Mouse (Mus musculus) midbrain, embryonic 12.5 days (tissue): ENCODE measurements around the gene Dnmt1. TPM values are rescaled to one million over a fixed set of nuclear protein-coding genes. Genes with fewer than 3 reads are reported as not detected.
A peak's percentile ranks its signal among the peaks of the same experiment; 100 is the strongest.

Experiments used
- ATAC-seq: fragments of 200-750 bp; cut with Nextera tagmentation; 2 replicates; pipeline ENCODE4 v1.8.0; 2017; ENCODE audit warnings: low read depth, moderate TSS enrichment, moderate library complexity; ENCODE audit not compliant: low FRiP score
- H3K27ac ChIP-seq: fragments of 300-500 bp; sonication (generic); replicated peaks from 2 replicates; pipeline ENCODE4 v1.5.1; 2016; ENCODE audit warnings: mild to moderate bottlenecking
- H3K27me3 ChIP-seq: fragments of 300-500 bp; sonication (generic); 2 replicates; pipeline ENCODE4 v1.6.1; 2016; ENCODE audit warnings: mild to moderate bottlenecking
- H3K36me3 ChIP-seq: fragments of 300-500 bp; sonication (generic); 2 replicates; pipeline ENCODE4 v1.6.1; 2016
- H3K4me1 ChIP-seq: fragments of 300-500 bp; sonication (generic); 2 replicates; pipeline ENCODE4 v1.6.1; 2016
- H3K4me2 ChIP-seq: fragments of 300-500 bp; sonication (generic); replicated peaks from 2 replicates; pipeline ENCODE4 v1.6.1; 2016; ENCODE audit warnings: mild to moderate bottlenecking, moderate library complexity
- H3K4me3 ChIP-seq: fragments of 300-500 bp; sonication (generic); 2 replicates; pipeline ENCODE4 v1.5.1; 2016; ENCODE audit warnings: mild to moderate bottlenecking
- H3K9ac ChIP-seq: fragments of 300-500 bp; sonication (generic); replicated peaks from 2 replicates; pipeline ENCODE4 v1.6.1; 2016; ENCODE audit warnings: mild to moderate bottlenecking, moderate library complexity
- H3K9me3 ChIP-seq: fragments of 300-500 bp; sonication (generic); 2 replicates; pipeline ENCODE4 v1.6.1; 2016; ENCODE audit warnings: mild to moderate bottlenecking
- WGBS: fragments of 180-500 bp; shearing (Covaris S2); methylation state at CpG from one replicate; pipeline ENCODE4 v1.1.7; 2016; 5-methylcytosine and 5-hydroxymethylcytosine counted together
- polyA plus RNA-seq: library from polyadenylated mRNA; unstranded; fragments of >200 nt; fragmentation: Nextera tagmentation; extraction: Ambion mirVana; gene quantifications from 2 replicates; pipeline ENCODE4 v1.2.1, GENCODE M21; 2016

The Dnmt1 gene
- polyA plus RNA-seq, 1 experiment from 2014 or later, result 109 TPM

DNA sequence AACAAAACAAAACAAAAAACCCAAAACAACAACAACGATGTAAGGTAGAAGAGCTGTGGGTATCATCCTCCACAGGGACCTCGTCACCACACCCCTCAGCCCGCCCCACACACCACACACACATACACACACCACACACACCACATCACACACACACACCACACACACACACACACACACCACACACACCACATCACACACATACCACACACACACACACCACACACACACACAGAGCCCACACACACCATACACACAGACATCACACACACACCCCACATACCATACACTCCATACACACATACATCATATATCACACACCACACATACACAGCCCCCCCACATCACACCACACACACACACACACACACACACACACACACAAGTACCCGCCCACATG is 31.9 kb upstream of the Dnmt1 start:
- Histone ChIP-seq H3K27me3 (peaks cover 8% of the 10 kb centered on the region), H3K9me3 (no peaks in the 10 kb centered on the region), H3K4me2 (no peak overlapping the region), H3K9ac (no peak overlapping the region), H3K4me1 (peaks cover 6% of the 10 kb centered on the region; the same call in 1 of the 2 replicates), H3K27ac (no peak overlapping the region), H3K4me3 (no peak overlapping the region), H3K36me3 (no peaks in the 10 kb centered on the region)
- ATAC-seq, result no peak
- 97% methylated on average over 4 of the region's 4 CpGs for WGBS

DNA sequence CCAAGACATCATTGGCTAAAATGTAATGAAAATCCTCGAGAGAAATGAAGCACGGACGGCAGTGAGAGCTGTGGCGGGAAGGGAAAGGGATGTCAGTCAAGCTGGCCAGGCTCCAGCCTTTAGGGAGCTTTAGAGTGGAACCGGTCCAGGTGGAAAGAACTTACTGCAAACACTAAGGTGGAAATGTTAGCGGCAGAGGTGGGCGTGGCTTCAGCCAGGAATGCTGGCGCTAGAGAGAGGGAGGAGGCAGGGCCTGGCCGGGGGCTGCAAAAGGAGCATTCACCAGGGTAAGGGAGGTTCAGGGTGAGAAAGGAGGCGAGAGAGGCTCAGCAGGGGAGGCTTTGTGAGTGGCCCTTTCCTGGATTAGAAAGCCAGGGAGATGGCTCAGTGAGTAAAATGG is 31.2 kb upstream of the Dnmt1 start:
- peaks cover 6% of the 10 kb centered on the region; the same call in 1 of the 2 replicates for H3K4me1 ChIP-seq
- no peak overlapping the region for H3K4me3 ChIP-seq
- no peaks in the 10 kb centered on the region for H3K36me3 ChIP-seq
- 6% methylated on average over 10 of the region's 10 CpGs for WGBS
- H3K4me2 ChIP-seq, result peak overlapping the region; percentile 21; the same call in 1 of the 2 replicates
- H3K27me3 ChIP-seq, result peaks cover 8% of the 10 kb centered on the region
- H3K9ac ChIP-seq, result no peak overlapping the region
- no peak overlapping the region for H3K27ac ChIP-seq
- H3K9me3 ChIP-seq, result no peaks in the 10 kb centered on the region
- no peak for ATAC-seq

DNA sequence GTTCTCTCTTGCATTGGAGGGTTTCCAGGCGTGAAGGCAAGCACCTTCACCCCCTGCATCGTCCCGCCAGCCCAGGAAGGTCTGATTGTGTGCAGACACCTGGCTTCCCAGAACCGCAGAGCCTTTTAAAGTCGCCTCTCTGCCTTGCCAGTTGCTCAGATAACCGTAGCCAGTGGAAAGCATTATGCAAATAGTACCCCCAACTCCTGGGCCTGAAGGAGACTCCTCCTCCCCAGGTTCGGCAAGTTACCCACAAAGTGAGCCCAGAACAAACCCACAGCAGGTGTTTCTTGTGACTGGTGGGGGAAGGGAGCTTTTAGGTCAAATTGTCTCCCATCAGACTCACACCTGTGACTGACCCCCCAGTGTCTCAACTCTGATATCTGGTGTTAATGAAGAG is 28.3 kb upstream of the Dnmt1 start:
- whole genome bisulfite sequencing, result 18% methylated on average over 7 of the region's 7 CpGs
- Histone ChIP-seq H3K4me3 (no peak overlapping the region), H3K36me3 (no peaks in the 10 kb centered on the region), H3K27ac (no peak overlapping the region), H3K4me1 (peaks cover 6% of the 10 kb centered on the region; the same call in 1 of the 2 replicates), H3K4me2 (no peak overlapping the region), H3K27me3 (peaks cover 8% of the 10 kb centered on the region), H3K9me3 (no peaks in the 10 kb centered on the region), H3K9ac (no peak overlapping the region)
- no peak for ATAC-seq

DNA sequence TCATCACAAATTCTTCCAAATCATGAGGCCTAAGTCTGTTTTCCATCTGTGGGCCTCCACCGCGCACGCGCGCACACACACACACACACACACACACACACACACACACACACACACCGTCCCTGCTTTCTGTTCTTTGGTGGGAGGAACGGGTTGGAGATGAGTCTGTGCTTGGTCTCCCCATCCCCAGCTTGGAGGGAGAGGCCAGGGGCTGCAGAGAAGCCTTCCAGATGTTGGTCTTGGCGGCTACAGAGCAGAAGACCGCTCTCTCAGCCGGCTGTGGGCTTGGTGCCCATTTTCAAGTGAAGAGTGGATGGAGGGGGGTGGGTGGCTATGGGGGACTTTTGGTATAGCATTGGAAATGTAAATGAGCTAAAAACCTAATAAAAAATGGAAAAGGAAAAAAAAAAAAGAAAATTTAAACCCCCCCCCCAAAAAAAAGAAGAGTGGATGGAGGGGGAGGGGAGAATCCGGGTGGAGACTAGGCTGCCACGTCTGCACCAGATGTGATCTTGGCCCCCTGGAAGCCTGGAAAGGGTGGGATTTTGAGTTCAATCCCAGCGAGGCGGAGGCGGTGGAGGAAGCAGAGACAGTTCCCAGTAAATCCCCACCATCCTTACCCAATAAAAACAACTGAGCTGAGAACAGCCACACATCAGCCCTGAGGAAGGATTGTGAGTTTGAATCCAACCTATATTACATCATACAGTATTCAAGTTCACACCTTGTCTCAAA is 27.4 kb upstream of the Dnmt1 start:
- 65% methylated on average over 15 of the region's 15 CpGs for WGBS
- H3K27ac ChIP-seq, result no peak overlapping the region
- H3K9ac ChIP-seq, result no peak overlapping the region; the same call in 1 of the 2 replicates
- H3K36me3 ChIP-seq, result no peaks in the 10 kb centered on the region
- no peaks in the 10 kb centered on the region for H3K9me3 ChIP-seq
- H3K4me3 ChIP-seq, result no peak overlapping the region
- no peak overlapping the region for H3K4me2 ChIP-seq
- peaks cover 6% of the 10 kb centered on the region; the same call in 1 of the 2 replicates for H3K4me1 ChIP-seq
- H3K27me3 ChIP-seq, result peaks cover 8% of the 10 kb centered on the region
- no peak for ATAC-seq

DNA sequence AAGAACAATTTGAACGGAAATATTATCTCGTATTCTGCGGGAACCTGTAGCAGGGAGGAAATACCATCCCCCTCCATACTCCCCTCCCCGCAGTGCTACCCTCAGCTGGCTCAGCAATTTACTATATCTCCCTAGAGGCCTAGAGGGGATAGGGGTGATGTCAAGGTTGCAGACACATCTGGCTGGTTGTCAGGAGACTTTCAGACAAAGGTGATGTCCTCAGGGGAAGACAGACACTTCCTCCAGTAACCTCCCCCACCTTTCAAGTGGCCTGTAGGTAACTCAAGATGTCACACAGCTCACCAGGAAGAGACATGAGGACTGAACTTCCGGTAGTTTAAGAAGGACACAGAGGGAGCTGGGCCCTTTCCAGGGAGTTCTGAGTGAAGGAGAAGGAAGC is 23.5 kb upstream of the Dnmt1 start:
- Histone ChIP-seq H3K4me2 (no peak overlapping the region), H3K27ac (no peak overlapping the region), H3K4me1 (no peaks in the 10 kb centered on the region), H3K4me3 (no peak overlapping the region), H3K9me3 (no peaks in the 10 kb centered on the region), H3K9ac (no peak overlapping the region), H3K36me3 (no peaks in the 10 kb centered on the region), H3K27me3 (peaks cover 3% of the 10 kb centered on the region)
- WGBS, result 77% methylated on average over 5 of the region's 5 CpGs
- no peak for ATAC-seq

DNA sequence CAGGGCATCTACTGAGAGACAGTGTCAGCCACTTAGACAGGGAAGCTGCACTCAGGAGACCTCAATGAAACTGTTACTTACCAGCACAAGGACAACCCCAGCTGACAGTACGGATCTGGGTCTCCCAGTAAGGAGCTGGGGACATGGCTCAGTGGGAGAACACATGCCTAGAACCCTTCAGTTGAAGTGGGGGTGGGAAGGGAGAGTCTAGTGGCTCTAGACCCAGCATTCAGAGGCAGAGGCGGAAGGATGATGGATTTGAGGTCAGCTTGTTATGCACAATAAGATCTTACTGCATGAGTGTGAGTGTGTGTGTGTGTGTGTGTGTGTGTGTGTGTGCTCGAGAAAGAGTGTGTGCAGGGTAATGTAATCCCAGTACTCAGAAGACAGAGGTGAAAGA is 22.5 kb upstream of the Dnmt1 start:
- H3K27ac ChIP-seq, result no peak overlapping the region
- no peak overlapping the region for H3K9ac ChIP-seq
- no peaks in the 10 kb centered on the region for H3K9me3 ChIP-seq
- H3K4me1 ChIP-seq, result no peaks in the 10 kb centered on the region
- H3K36me3 ChIP-seq, result no peaks in the 10 kb centered on the region
- ATAC-seq, result no peak
- 75% methylated on average over 3 of the region's 3 CpGs for WGBS
- H3K4me2 ChIP-seq, result no peak overlapping the region
- no peak overlapping the region for H3K4me3 ChIP-seq
- H3K27me3 ChIP-seq, result no peaks in the 10 kb centered on the region

DNA sequence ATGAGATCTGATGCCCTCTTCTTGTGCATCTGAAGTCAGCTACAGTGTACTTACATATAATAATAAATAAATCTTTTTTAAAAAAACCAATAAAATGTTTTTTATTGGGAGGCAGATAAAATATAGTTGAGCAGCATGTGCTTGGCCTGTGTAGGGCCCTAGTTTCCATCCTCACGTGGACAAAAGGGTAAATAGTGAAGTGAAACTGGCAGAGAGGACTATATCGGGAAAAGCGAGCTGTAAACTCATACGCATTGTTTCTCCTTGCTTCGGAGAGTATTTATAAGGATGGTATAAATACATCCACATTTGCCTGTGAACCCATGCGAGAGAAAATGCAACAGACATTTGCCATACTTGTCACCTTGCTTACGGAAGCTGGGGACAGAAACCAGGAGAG is 20.1 kb upstream of the Dnmt1 start:
- Histone ChIP-seq H3K4me1 (peaks cover 12% of the 10 kb centered on the region), H3K27me3 (peaks cover under 1% of the 10 kb centered on the region; the same call in 1 of the 2 replicates), H3K4me3 (no peak overlapping the region), H3K9ac (no peak overlapping the region), H3K9me3 (no peaks in the 10 kb centered on the region), H3K4me2 (no peak overlapping the region), H3K27ac (no peak overlapping the region), H3K36me3 (no peaks in the 10 kb centered on the region)
- 83% methylated on average over 7 of the region's 7 CpGs for whole genome bisulfite sequencing
- ATAC-seq, result no peak

DNA sequence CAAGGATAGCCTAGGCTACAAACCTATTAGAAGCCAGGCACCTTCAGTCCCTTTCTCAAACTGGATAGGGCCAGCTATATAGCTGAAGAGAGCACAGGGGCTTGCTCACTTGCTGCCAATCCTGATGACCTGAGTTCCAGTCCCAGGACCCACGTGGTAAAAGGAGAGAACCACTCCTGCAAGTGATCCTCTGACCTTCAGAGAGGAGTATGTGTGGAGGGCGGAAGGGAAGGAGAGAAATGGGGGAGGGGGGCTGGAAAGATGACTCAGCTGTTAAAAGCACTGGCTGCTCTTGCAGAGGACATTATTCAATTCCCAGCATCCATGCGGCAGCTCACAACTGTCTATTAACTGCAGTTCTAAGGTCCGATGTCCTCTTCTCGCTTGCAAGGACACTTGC is 19.5 kb upstream of the Dnmt1 start:
- WGBS, result 75% methylated on average over 5 of the region's 5 CpGs
- peaks cover 5% of the 10 kb centered on the region; the same call in 1 of the 2 replicates for H3K27me3 ChIP-seq
- H3K4me3 ChIP-seq, result no peak overlapping the region
- no peak overlapping the region for H3K4me2 ChIP-seq
- no peak for ATAC-seq
- no peaks in the 10 kb centered on the region for H3K9me3 ChIP-seq
- H3K4me1 ChIP-seq, result peaks cover 15% of the 10 kb centered on the region
- no peaks in the 10 kb centered on the region for H3K36me3 ChIP-seq
- no peak overlapping the region for H3K9ac ChIP-seq
- no peak overlapping the region for H3K27ac ChIP-seq

DNA sequence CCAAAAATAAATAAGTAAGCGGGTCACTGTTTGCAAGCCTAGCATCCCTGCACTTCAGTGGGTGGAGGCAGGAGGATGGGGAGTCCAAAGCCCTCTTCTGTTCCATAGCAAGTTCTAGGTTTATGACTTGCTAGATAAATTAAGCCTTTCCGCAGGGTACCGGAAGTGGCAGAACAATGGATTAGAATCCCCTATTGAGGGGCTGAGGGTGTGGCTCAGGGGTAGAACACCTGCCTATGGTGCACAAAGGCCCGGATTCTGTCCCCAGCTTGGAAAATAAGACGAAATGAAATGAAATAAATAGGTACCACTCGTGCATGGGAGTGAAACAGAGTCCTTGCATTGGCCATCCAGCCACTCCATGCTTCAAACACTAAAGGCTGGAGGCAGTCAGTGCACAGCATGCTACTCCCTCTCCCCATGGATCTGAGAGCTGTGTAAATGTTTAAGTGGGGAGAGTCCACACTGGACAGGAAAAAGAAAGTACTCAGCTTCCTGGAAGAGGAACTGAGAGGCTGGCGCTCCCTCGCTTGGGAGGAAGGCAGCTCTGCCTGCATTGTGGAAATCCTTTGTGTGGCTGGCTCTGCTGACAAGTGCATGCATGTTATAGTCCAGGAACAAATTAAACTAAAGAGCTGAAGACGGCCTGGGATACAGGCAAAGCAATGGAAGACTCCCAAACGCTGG is 18.9 kb upstream of the Dnmt1 start:
- Histone ChIP-seq H3K9me3 (no peaks in the 10 kb centered on the region), H3K9ac (no peak overlapping the region), H3K27ac (no peak overlapping the region), H3K36me3 (no peaks in the 10 kb centered on the region), H3K4me2 (no peak overlapping the region), H3K4me3 (no peak overlapping the region), H3K27me3 (peaks cover 5% of the 10 kb centered on the region; the same call in 1 of the 2 replicates), H3K4me1 (peaks cover 15% of the 10 kb centered on the region)
- WGBS, result 55% methylated on average over 10 of the region's 10 CpGs
- no peak for ATAC-seq

DNA sequence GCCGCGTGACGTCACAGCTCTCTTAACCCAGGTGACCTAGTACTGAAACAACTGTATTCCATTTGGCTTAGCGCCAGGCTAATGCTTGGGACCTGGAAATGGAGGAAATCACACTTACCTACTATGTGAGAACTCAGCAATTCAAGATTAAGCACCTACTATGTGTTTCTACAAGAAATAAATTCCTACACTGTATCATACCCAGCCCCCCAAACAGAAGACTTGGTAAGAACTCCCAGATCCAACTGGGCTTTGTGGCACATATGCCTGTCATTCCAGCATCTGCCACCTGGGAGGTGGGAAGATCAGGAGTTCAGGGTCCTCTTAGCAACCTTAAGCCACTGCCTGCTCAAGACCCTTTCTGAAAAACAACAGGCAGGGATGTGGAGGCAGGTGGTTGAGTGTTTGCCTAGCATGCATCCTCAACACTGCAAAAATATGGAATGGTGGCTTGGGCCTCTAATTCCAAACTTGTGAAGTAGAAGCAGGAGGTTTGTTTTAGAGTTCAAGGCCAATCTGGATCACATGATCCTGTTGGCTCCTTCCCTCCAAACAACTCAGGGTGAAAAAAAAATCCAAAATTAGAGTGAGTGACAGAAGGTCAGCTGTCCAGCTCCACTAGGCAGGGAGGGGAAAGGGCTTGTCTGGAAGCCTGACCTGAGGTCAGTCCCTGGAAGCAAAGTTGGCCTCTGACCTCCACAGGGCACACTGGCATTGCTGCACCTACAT is 17.4 kb upstream of the Dnmt1 start:
- Histone ChIP-seq H3K9me3 (no peaks in the 10 kb centered on the region), H3K27me3 (peaks cover 5% of the 10 kb centered on the region; the same call in 1 of the 2 replicates), H3K4me2 (peak overlapping the region; percentile 84), H3K4me3 (peak overlapping the region; percentile 78), H3K4me1 (peaks cover 29% of the 10 kb centered on the region), H3K36me3 (no peaks in the 10 kb centered on the region), H3K9ac (no peak overlapping the region), H3K27ac (no peak overlapping the region)
- ATAC-seq, result peak; percentile 27; the same call in 1 of the 2 replicates
- WGBS, result 1% methylated on average over 4 of the region's 4 CpGs

DNA sequence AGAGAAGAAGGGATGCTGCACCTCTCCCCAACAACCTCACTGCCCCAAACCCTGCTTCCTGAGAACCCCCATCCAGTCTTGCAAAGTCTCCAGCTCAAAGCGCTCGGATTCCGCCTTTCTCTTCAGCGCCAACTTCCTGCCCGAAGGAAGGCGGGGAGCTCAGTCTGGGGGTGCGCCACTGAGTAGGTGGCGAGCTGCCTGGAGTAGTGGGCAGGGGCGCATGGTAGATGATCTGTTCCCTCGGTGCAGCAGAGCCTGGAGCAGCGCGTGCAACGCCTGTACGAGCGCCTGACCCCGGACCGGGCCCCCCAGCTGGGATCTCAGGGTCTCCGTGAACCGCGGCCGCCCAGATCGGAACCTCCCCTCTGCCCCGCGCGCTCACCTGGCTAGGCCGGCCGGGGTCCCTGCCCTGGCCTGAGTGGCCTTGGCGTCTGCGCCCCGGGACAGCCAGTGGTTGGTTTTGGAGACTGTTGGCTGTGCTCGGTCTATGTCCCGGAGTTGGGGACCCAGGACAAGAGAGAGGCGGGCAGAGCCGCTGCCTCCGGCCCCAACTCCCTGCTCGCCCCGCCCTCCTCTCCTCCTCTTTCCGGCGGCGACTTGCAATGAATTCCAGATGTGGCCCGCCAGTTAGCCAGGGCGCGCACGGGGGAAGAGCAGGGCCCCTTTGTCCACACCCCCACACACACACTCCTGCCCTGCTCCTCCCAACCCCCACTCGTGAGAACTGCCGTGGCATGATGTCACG is 16.7 kb upstream of the Dnmt1 start, which contains the start of gene S1pr2:
S1pr2 (minus strand) TSS at position 566 of the 745 bp plus-strand sequence.
- ATAC-seq, result peak; percentile 71
- Histone ChIP-seq H3K4me1 (peaks cover 34% of the 10 kb centered on the region), H3K9ac (peak within 1 kb of the TSS; percentile 73), H3K4me2 (peak within 1 kb of the TSS; percentile 84), H3K36me3 (no peaks in the 10 kb centered on the region), H3K27me3 (peaks cover 5% of the 10 kb centered on the region; the same call in 1 of the 2 replicates), H3K27ac (peak within 1 kb of the TSS; percentile 58), H3K9me3 (no peaks in the 10 kb centered on the region), H3K4me3 (peak within 1 kb of the TSS; percentile 78)
- WGBS, result under 1% methylated on average over 37 of the region's 47 CpGs
